Mouse (Mus musculus) cerebellum, adult 9-11 months (tissue): ENCODE measurements around the gene Gucy2e.
A peak's percentile ranks its signal among the peaks of the same experiment; 100 is the strongest.

Experiments used
- DNase-seq: peaks from one replicate; pipeline ENCODE4 v3.0.0; 2022

Gene Gucy2e

GRCm38 (mm10) chr11:69235285-69236060 is 1.4 kb downstream of the Gucy2e start:
- DNase-seq, result peak; percentile 91

- DNase-seq, result no peak
Observed at GRCm38 (mm10) chr11:69233141-69233540, 3.7 kb downstream of the Gucy2e start.

DNA sequence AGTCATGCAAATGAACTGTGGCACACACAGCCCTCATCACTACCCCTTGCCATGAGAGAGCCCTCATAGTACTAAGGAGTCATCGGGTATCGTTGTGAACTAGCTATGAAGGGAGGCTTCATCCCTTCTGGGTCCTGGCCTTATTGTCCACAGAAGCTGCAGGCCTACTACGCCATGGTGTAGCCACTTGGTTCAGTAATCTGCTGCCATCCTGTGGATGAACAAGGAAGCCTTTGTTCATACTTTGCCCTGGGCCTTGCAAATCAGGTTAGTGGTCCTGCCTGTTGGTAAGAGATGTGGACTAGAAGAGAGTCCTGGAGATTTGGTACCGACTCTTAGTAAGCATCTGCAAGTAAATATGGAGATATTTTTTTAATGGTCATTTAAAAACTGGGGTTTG is 6.4 kb downstream of the Gucy2e start:
- DNase-seq, result no peak

DNA sequence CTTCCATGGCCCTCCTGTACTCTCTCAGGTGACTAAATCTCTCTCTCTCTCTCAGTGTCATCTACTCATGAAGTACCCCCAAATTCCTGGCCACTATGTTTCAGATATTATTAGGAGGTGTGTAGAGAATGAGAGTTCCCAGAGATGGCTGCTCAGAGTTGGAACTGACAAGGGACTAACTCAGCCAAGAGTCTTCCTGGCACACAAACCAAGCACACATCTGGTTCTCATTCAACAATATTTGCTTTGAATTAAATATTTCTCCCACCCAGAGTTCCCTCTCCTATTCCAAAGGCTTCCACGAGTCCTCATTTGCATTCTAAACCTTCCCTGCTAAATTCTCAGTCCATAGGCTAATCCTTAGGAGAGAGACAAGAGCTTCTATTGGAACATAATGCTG is 11.1 kb downstream of the Gucy2e start:
- no peak for DNase-seq

DNA sequence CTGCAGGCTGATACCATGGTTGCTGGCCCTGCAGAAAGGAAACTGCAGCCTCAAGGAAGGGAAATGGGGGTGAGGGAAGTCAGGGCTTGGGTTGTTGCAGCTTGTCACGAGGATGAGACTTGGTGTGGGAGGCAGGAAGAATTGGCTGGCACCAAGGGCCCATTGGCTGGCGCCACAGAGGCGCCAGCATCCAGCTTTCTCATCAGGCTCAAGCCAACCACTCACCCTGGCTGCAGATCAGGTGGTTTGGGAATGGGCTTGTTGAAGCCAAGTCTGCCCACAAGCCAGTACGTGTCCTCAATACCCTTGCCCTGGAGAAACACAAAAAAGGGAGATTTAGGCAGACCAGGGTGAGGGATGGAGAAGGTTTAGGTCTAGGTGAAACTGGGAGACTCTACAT is 13.7 kb downstream of the Gucy2e start:
- no peak for DNase-seq

- no peak for DNase-seq
Observed at GRCm38 (mm10) chr11:69221070-69221469, 15.8 kb downstream of the Gucy2e start.

DNA sequence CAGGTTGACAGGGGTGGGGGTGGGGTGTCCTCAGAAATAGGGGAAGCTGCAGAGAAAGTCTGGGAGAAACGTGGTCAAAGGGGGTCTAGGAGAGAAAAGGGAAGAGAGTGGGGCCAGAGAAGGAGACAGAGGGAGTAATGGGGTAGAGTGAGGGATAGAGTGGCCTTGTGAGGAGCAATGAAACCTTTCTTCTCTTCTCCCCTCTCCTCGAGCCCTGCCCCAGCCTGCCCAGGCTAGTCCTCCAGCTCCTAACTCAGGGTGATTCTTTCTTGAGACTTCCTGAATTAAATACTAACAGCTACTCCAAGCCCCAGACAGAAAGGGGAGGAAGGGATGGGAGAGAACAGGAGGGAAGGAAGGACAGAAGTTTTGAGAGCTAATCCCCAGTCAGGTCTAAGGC is 18.2 kb downstream of the Gucy2e start:
- no peak for DNase-seq

- no peak for DNase-seq
Observed at GRCm38 (mm10) chr11:69217411-69217810, 19.4 kb downstream of the Gucy2e start.

GRCm38 (mm10) chr11:69211431-69211830 is 25.4 kb downstream of the Gucy2e start:
- DNase-seq, result peak; percentile 84

DNA sequence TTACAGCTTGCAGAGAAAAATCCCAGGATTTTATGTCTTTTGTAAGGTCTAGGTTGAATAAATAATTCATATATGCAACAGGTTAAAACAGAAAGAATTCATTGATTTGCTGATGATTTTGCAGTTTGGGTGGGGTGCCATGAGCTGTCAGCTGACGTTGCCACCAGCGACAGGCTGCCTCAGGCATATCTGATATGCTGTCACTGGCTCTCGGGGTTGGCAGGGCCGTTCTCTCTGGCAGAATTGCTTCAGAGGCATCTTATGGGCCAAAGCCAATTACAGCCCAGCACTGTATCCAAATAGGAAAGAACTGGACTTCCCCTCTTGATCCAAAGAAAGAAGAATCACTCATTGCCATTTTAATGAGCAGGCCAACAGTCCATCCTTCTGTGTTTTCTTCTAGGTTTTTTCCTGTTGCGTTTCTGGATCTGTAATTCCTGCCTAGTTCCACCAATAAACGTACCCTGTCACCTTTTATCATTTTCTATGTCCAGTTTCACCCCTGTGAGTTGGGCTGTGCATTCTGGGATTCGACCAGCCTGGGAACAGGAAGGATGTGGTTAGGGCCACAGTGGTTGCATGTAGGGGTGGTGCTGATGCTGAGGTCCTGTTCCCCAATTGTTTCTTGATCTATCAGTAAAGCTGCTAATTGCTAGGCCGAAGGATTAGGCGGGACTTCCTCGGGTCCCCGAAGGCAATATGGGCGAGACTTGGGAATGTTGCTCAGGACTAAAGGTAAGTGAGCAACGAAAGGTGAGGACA is 34.2 kb downstream of the Gucy2e start:
- DNase-seq, result no peak

- no peak for DNase-seq
Observed at GRCm38 (mm10) chr11:69200231-69200630, 36.6 kb downstream of the Gucy2e start.

- DNase-seq, result no peak
Observed at GRCm38 (mm10) chr11:69199251-69199650, 37.6 kb downstream of the Gucy2e start.

GRCm38 (mm10) chr11:69197743-69198142 is 39.1 kb downstream of the Gucy2e start, which contains the start of gene Alox8:
Alox8 (minus strand) TSS chr11:69197843.
- no peak for DNase-seq

DNA sequence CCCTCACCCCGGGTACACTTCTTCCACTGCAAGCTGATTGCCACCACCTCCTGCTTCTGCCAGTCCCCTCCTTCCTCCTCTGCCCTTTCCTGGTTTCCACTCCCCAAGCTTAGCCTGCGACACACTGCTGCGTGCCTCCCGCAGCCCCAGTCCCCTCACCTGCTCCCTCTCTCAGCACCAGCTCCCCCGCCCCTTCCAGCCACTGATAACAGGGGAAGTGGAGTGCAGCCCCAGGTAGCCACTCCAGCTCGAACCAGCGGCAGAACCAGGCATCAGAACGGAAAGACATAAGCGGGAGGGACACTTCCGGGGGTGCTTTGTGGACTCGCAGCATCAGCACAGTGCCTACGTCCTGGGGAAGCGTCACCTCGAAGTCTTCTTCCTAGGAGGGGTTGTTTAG is 39.6 kb downstream of the Gucy2e start:
- DNase-seq, result peak; percentile 48

DNA sequence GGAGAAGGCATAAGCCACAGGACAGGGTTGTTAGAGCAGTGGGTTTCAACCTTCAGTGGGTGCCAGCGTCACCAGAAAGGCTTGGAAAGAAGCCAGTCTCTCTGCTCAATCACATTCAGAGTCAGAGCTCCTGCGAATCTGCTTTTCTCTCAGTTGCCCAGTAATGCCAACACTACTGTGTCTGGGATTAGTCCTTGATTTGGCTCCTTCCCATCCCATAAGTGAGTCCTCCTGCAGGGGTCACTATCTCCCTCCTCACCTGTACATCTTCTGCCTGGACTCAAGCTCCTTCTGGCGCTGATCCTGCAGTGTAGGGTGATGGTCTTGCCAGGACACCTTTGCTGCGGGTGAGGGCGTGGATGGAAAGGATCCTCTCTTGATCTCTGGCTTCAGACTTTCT is 40.1 kb downstream of the Gucy2e start:
- DNase-seq, result peak; percentile 78

GRCm38 (mm10) chr11:69192840-69193239 is 44.0 kb downstream of the Gucy2e start:
- peak; percentile 32 for DNase-seq

GRCm38 (mm10) chr11:69185936-69186335 is 50.9 kb downstream of the Gucy2e start:
- DNase-seq, result no peak

DNA sequence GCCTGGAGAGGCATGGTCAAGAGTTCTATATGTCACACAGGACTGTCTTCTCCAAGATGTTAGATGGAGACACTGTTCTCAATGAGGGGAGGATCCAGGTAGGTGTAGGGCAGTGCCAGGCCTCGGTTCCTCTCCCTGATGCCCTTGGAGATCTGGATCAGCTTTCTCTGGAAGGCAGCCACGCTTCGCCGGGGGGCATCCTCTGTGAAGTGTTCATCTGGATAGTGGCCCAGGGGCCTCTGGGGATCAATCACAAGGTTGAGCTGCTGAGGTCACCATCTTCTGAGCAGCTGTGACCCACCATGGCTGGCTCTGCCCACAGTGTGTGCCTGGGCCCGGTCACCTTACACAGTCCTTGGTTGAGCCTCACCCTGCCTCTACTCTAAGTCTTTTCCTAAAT is 51.8 kb downstream of the Gucy2e start:
- no peak for DNase-seq

DNA sequence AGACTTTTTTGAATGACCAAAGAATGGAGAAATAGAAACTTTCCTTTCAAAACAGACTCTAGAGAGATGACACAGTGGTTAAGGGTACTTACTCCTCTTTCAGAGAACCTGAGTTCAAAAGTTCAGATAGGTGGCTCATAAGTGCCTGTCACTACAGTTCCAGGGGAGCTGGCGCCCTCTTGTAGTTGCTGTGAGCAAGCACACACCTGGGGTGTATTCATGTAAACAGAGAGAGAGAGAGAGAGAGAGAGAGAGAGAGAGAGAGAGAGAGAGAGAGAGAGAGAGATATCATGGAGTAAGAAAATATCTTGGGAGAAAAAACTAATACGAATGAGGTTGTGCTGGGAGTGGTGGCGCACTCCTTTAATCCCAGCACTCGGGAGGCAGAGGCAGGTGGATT is 56.7 kb downstream of the Gucy2e start:
- no peak for DNase-seq

DNA sequence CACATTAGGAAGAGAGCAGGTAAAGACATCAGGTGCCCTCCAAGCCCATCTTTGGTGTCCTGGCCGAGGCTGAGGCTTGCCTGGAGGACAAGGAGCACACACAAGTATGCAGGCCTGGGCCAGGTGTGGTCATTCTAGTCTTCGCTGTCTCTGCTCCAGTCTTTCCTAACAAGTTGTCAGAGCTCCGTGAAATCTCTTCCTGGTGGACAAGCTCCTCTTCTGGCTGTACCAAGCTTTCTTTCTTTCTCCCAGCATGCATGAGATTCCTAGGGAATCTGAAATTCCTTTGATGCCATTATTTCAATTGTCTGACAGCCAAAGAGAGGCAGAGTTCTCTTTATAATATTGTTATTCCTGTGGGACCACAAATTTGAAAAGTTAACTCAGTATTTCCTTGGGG is 57.3 kb downstream of the Gucy2e start:
- DNase-seq, result no peak

- no peak for DNase-seq
Observed at GRCm38 (mm10) chr11:69178525-69178924, 58.3 kb downstream of the Gucy2e start.

DNA sequence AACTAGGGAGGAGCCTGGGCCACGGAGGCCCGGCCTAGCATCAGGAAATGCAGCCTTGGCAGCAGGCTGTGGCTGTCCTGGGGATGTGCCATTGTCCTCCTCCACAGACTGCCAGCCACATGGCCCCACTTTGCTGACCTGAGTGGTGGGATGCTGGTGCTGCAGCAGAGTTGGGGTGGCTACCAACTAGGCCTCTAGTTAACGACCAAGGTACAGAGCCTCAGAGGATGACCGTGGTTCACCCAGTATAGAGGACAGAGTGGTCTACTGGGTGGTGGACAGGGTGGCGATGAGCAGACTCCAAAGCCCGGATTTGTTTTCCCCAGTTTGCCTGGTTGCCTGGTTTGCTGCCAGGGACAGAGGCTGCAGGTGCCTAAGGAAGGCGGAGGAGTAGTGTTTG is 62.1 kb downstream of the Gucy2e start:
- no peak for DNase-seq

DNA sequence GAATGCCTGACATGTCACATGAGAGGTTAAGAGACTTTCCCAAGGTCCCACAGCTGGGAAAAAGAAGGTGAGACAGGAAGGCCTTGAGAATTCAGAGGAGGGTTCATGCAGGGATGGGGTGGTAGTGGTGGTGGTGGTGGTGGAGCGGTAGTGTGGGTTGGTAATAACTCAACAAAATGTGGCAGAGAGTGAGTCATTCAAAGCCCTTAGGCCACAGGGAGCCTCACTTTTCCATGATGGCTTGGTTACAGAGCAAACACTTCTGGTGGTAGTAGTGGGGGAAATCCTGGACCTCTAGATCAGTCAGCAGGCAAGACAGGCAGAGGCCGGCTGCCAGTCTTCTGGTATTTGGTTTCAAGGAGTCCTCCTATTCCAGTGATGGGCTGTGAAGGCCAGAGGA is 64.2 kb downstream of the Gucy2e start:
- DNase-seq, result no peak

GRCm38 (mm10) chr11:69171626-69172025 is 65.2 kb downstream of the Gucy2e start:
- DNase-seq, result peak; percentile 27
